Mouse (Mus musculus) neural tube, embryonic 13.5 days (tissue): ENCODE results near the gene Rpl3. TPM values are rescaled to one million over a fixed set of nuclear protein-coding genes. Genes with fewer than 3 reads are reported as not detected.
A peak's percentile ranks its signal among the peaks of the same experiment; 100 is the strongest.

Source experiments
- ATAC-seq: fragments of 200-750 bp; cut with Nextera tagmentation; 2 replicates; pipeline ENCODE4 v1.8.0; 2017; ENCODE audit warnings: low read depth, mild to moderate bottlenecking, moderate TSS enrichment, moderate library complexity
- H3K27ac ChIP-seq: fragments of 300-500 bp; sonication (generic); replicated peaks from 2 replicates; pipeline ENCODE4 v1.5.1; 2015; ENCODE audit warnings: moderate library complexity, mild to moderate bottlenecking, inconsistent platforms
- H3K27me3 ChIP-seq: fragments of 300-500 bp; sonication (generic); 2 replicates; pipeline ENCODE4 v1.6.1; 2015; ENCODE audit warnings: mild to moderate bottlenecking, inconsistent platforms
- H3K36me3 ChIP-seq: fragments of 300-500 bp; sonication (generic); 2 replicates; pipeline ENCODE4 v1.6.1; 2015; ENCODE audit warnings: mild to moderate bottlenecking, inconsistent platforms
- H3K4me1 ChIP-seq: fragments of 300-500 bp; sonication (generic); replicated peaks from 2 replicates; pipeline ENCODE4 v1.6.1; 2015; ENCODE audit warnings: inconsistent platforms
- H3K4me2 ChIP-seq: fragments of 300-500 bp; sonication (generic); 2 replicates; pipeline ENCODE4 v1.6.1; 2015; ENCODE audit warnings: inconsistent platforms, mild to moderate bottlenecking, moderate library complexity
- H3K4me3 ChIP-seq: fragments of 300-500 bp; sonication (generic); 2 replicates; pipeline ENCODE4 v1.5.1; 2015; ENCODE audit warnings: mild to moderate bottlenecking, inconsistent platforms
- H3K9ac ChIP-seq: fragments of 300-500 bp; sonication (generic); 2 replicates; pipeline ENCODE4 v1.6.1; 2015; ENCODE audit warnings: moderate library complexity, mild to moderate bottlenecking, inconsistent platforms
- H3K9me3 ChIP-seq: fragments of 300-500 bp; sonication (generic); 2 replicates; pipeline ENCODE4 v1.6.1; 2016; ENCODE audit warnings: inconsistent platforms
- WGBS: fragments of 180-500 bp; shearing (Covaris S2); methylation state at CpG from one replicate; pipeline ENCODE4 v1.1.7; 2015; 5-methylcytosine and 5-hydroxymethylcytosine counted together
- polyA plus RNA-seq: library from polyadenylated mRNA; unstranded; fragments of >200 nt; fragmentation: Nextera tagmentation; extraction: Ambion mirVana; gene quantifications from 2 replicates; pipeline ENCODE4 v1.2.1, GENCODE M21; 2015

Rpl3 gene
- polyA plus RNA-seq, 1 experiment from 2014 or later, result 620 TPM

GRCm38 (mm10) chr15:80111436-80111835 lies 19.8 kb upstream of the Rpl3 start:
- Histone ChIP-seq H3K4me2 (no peak overlapping the region), H3K27me3 (no peaks in the 10 kb centered on the region), H3K9me3 (no peaks in the 10 kb centered on the region), H3K4me3 (no peak overlapping the region), H3K4me1 (no peaks in the 10 kb centered on the region), H3K9ac (no peak overlapping the region), H3K27ac (no peak overlapping the region), H3K36me3 (peaks cover 35% of the 10 kb centered on the region)
- WGBS, result 85% methylated on average over 12 of the region's 12 CpGs
- ATAC-seq, result no peak

- Histone ChIP-seq H3K27ac (no peak overlapping the region), H3K4me1 (no peaks in the 10 kb centered on the region), H3K9me3 (no peaks in the 10 kb centered on the region), H3K4me3 (no peak overlapping the region), H3K9ac (no peak overlapping the region), H3K4me2 (no peak overlapping the region), H3K27me3 (no peaks in the 10 kb centered on the region), H3K36me3 (peaks cover 23% of the 10 kb centered on the region)
- ATAC-seq, result no peak
- WGBS, result 78% methylated on average over 3 of the region's 3 CpGs
Observed at GRCm38 (mm10) chr15:80107575-80107974, 15.9 kb upstream of the Rpl3 start.

GRCm38 (mm10) chr15:80107143-80107542 lies 15.5 kb upstream of the Rpl3 start:
- Histone ChIP-seq H3K36me3 (peaks cover 19% of the 10 kb centered on the region), H3K9ac (no peak overlapping the region), H3K4me1 (no peaks in the 10 kb centered on the region), H3K27me3 (no peaks in the 10 kb centered on the region), H3K9me3 (no peaks in the 10 kb centered on the region), H3K4me2 (no peak overlapping the region), H3K4me3 (no peak overlapping the region), H3K27ac (no peak overlapping the region)
- 90% methylated on average over 8 of the region's 8 CpGs for WGBS
- ATAC-seq, result no peak

GRCm38 (mm10) chr15:80105490-80106410 lies 14.1 kb upstream of the Rpl3 start:
- Histone ChIP-seq H3K9me3 (no peaks in the 10 kb centered on the region), H3K4me3 (no peak overlapping the region), H3K27ac (no peak overlapping the region), H3K36me3 (0 out of 2 replicates have a peak, but pooled peaks cover 5% of the 10 kb centered on the region), H3K27me3 (no peaks in the 10 kb centered on the region), H3K4me1 (no peaks in the 10 kb centered on the region), H3K4me2 (no peak overlapping the region), H3K9ac (no peak overlapping the region)
- ATAC-seq, result no peak
- 77% methylated on average over 12 of the region's 12 CpGs for WGBS

- H3K4me3 ChIP-seq, result no peak overlapping the region
- ATAC-seq, result no peak
- no peak overlapping the region for H3K4me2 ChIP-seq
- no peak overlapping the region for H3K27ac ChIP-seq
- no peaks in the 10 kb centered on the region; the same call in 1 of the 2 replicates for H3K27me3 ChIP-seq
- 89% methylated on average over 6 of the region's 6 CpGs for WGBS
- H3K9ac ChIP-seq, result no peak overlapping the region
- H3K9me3 ChIP-seq, result no peaks in the 10 kb centered on the region
- H3K4me1 ChIP-seq, result peaks cover 14% of the 10 kb centered on the region
- H3K36me3 ChIP-seq, result no peaks in the 10 kb centered on the region
Observed at GRCm38 (mm10) chr15:80102495-80102894, 10.8 kb upstream of the Rpl3 start.

GRCm38 (mm10) chr15:80101503-80101902 lies 9.8 kb upstream of the Rpl3 start:
- Histone ChIP-seq H3K4me1 (peaks cover 24% of the 10 kb centered on the region), H3K9me3 (no peaks in the 10 kb centered on the region), H3K27me3 (no peaks in the 10 kb centered on the region; the same call in 1 of the 2 replicates), H3K36me3 (no peaks in the 10 kb centered on the region), H3K9ac (no peak overlapping the region), H3K27ac (no peak overlapping the region), H3K4me2 (no peak overlapping the region), H3K4me3 (no peak overlapping the region)
- ATAC-seq, result no peak
- WGBS, result 77% methylated on average over 6 of the region's 6 CpGs

- ATAC-seq, result no peak
- Histone ChIP-seq H3K4me3 (no peak overlapping the region), H3K27ac (no peak overlapping the region), H3K36me3 (no peaks in the 10 kb centered on the region), H3K27me3 (no peaks in the 10 kb centered on the region; the same call in 1 of the 2 replicates), H3K9ac (no peak overlapping the region), H3K4me1 (peaks cover 25% of the 10 kb centered on the region), H3K4me2 (no peak overlapping the region), H3K9me3 (no peaks in the 10 kb centered on the region)
- WGBS, result 77% methylated on average over 10 of the region's 10 CpGs
Observed at GRCm38 (mm10) chr15:80100871-80101270, 9.2 kb upstream of the Rpl3 start.

- Histone ChIP-seq H3K36me3 (no peaks in the 10 kb centered on the region), H3K4me2 (no peak overlapping the region)
- WGBS, result 83% methylated on average over 3 of the region's 3 CpGs
Observed at GRCm38 (mm10) chr15:80100196-80100595, 8.5 kb upstream of the Rpl3 start.

GRCm38 (mm10) chr15:80099477-80099876 lies 7.8 kb upstream of the Rpl3 start:
- no peak overlapping the region for H3K27ac ChIP-seq
- no peak overlapping the region for H3K9ac ChIP-seq
- H3K4me3 ChIP-seq, result no peak overlapping the region
- H3K9me3 ChIP-seq, result no peaks in the 10 kb centered on the region
- no peaks in the 10 kb centered on the region; the same call in 1 of the 2 replicates for H3K27me3 ChIP-seq
- H3K36me3 ChIP-seq, result no peaks in the 10 kb centered on the region
- no peak overlapping the region for H3K4me2 ChIP-seq
- WGBS, result 81% methylated on average over 3 of the region's 3 CpGs
- peaks cover 25% of the 10 kb centered on the region for H3K4me1 ChIP-seq
- no peak for ATAC-seq

More at GRCm38 (mm10) chr15:80100196-80100595, 8.5 kb upstream of the Rpl3 start:
- Histone ChIP-seq H3K9me3 (no peaks in the 10 kb centered on the region), H3K27ac (no peak overlapping the region), H3K4me1 (peaks cover 25% of the 10 kb centered on the region), H3K4me3 (no peak overlapping the region), H3K9ac (no peak overlapping the region), H3K27me3 (no peaks in the 10 kb centered on the region; the same call in 1 of the 2 replicates)
- no peak for ATAC-seq

- no peaks in the 10 kb centered on the region for H3K9me3 ChIP-seq
- H3K4me2 ChIP-seq, result no peak overlapping the region
- no peak overlapping the region for H3K27ac ChIP-seq
- WGBS, result 52% methylated on average over 9 of the region's 9 CpGs
- no peak overlapping the region for H3K4me3 ChIP-seq
- H3K36me3 ChIP-seq, result no peaks in the 10 kb centered on the region
- ATAC-seq, result no peak
- H3K27me3 ChIP-seq, result no peaks in the 10 kb centered on the region; the same call in 1 of the 2 replicates
- H3K4me1 ChIP-seq, result peaks cover 25% of the 10 kb centered on the region
- 0 out of 2 replicates have a peak overlapping the region, but pooled peaks have one; percentile 22 for H3K9ac ChIP-seq
Observed at GRCm38 (mm10) chr15:80098809-80099208, 7.1 kb upstream of the Rpl3 start.

- Histone ChIP-seq H3K27me3 (peaks cover under 1% of the 10 kb centered on the region), H3K4me3 (no peak overlapping the region), H3K27ac (peak overlapping the region; percentile 23; the same call in 1 of the 2 replicates), H3K4me2 (no peak overlapping the region), H3K9ac (no peak overlapping the region), H3K36me3 (no peaks in the 10 kb centered on the region), H3K4me1 (peaks cover 26% of the 10 kb centered on the region), H3K9me3 (no peaks in the 10 kb centered on the region)
- 44% methylated on average over 8 of the region's 8 CpGs for WGBS
- ATAC-seq, result no peak
Observed at GRCm38 (mm10) chr15:80097999-80098461, 6.4 kb upstream of the Rpl3 start.
